26 mouse cellular contexts compared by ENCODE assay signal in the genomic region with DNA sequence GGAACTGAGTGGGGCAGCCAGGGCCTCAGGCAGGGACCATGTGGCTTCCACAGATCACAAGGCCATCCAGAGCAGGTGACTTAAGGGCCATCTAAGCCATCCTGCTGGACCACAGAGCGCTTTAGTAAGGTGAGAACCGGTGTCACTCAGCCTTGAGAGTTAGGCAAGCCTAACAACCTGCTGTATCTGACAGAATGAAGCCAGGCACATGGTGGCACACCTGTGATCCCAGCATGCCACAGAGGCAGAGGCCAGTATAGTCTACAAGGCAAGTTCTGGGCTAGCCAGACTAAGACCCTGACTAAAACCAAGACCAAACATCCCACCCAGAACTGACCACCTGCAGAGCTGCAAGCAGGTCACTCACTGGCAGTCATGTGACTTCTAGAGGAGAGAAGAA. TPM values are rescaled to one million over a fixed set of nuclear protein-coding genes. Genes with fewer than 3 reads are reported as not detected.
DNase-seq lines count a peak whose midpoint lies in the region; ATAC-seq and TF ChIP-seq lines count a peak whose summit lies in the region.
"Had no signal": no experiment of that assay in that cellular context is flagged by ENCODE, and none has a peak within 500 bp of the region (broad histone marks: within the 10 kb centered on the region; RNA-seq: fewer than 3 reads in every experiment).

No protein-coding gene starts in this region.

- H3K9me3 ChIP-seq in megakaryocyte, embryonic 14.5 days = no peaks in the 10 kb centered on the region
- H3K9me3 ChIP-seq: embryonic facial prominence, embryonic 13.5 days; forebrain, embryonic 12.5 days; heart, embryonic 10.5 days had no signal

- intact Hi-C loops in left cerebral cortex, postnatal 14 days (cut with DNase I) = no loop called here

- 26% methylated on average over 2 of the region's 2 CpGs for WGBS in cerebellum, adult 2 months

- peak; percentile 53 to 57 for DNase-seq in cerebellum, adult 2 months
- DNase-seq in cerebellum, adult 8-10 months = no peak
- peak; percentile 52 to 54 for DNase-seq in cerebellum, postnatal 25 days
- no peak for DNase-seq in kidney, postnatal 4 days
- no peak for DNase-seq in left cerebral cortex, postnatal 14 days (ENCODE audit: low spot score in 2 of 2)
- DNase-seq: adrenal gland, postnatal 14 days; forebrain, postnatal 0 days; gastrocnemius, postnatal 10 days; kidney, adult 9 months; kidney, postnatal 10 days; layer of hippocampus, adult 9-11 months; liver; lung, embryonic 14.5 days; lung, postnatal 14 days; midbrain, embryonic 14.5 days; thymus, postnatal 4 days had no signal

- no peak for ATAC-seq in megakaryocyte, adult 5-6 weeks (ENCODE audit: poor library complexity, severe bottlenecking)
- ATAC-seq: CD4-positive, CD25-positive, alpha-beta regulatory T cell, adult 4 months; forebrain, postnatal 0 days; intestine, postnatal 0 days had no signal

- TF ChIP-seq POLR2A in cerebellum, adult 2 months (IDR thresholded peaks at IDR 0.05; ENCODE audit: borderline replicate concordance, insufficient read depth, low read length) = no peak

- H3K36me3 ChIP-seq in megakaryocyte, embryonic 14.5 days (replicated peaks; ENCODE audit: low read length) = peaks cover 76% of the 10 kb centered on the region

- peaks cover 42% of the 10 kb centered on the region for H3K4me1 ChIP-seq in cerebellum, adult 2 months (ENCODE audit: control insufficient read depth, insufficient read depth, low read length)
- H3K4me1 ChIP-seq in megakaryocyte, embryonic 14.5 days = peaks cover 56% of the 10 kb centered on the region

- no peaks in the 10 kb centered on the region for H3K27me3 ChIP-seq in cerebellum, adult 2 months (ENCODE audit: control insufficient read depth, insufficient read depth, low read length)
- no peaks in the 10 kb centered on the region for H3K27me3 ChIP-seq in megakaryocyte, embryonic 14.5 days (replicated peaks)
- H3K27me3 ChIP-seq: embryonic facial prominence, embryonic 13.5 days; forebrain, embryonic 12.5 days had no signal

- no peak for TF ChIP-seq CTCF in cerebellum, adult 2 months (IDR thresholded peaks at IDR 0.05; ENCODE audit: borderline replicate concordance, insufficient read depth, low read depth, low read length)

- no peak overlapping the region for H3K4me3 ChIP-seq in cerebellum, adult 2 months (replicated peaks; ENCODE audit: insufficient read depth, low read depth, low read length)
- peak overlapping the region; percentile 13 for H3K4me3 ChIP-seq in megakaryocyte, embryonic 14.5 days (replicated peaks)
- H3K4me3 ChIP-seq: embryonic facial prominence, embryonic 13.5 days; forebrain, embryonic 12.5 days; heart, embryonic 10.5 days had no signal

- H3K27ac ChIP-seq in cerebellum, adult 2 months (ENCODE audit: insufficient read depth, low read length) = no peak overlapping the region
- H3K27ac ChIP-seq: embryonic facial prominence, embryonic 13.5 days; forebrain, embryonic 12.5 days; heart, embryonic 10.5 days; hindbrain, embryonic 14.5 days; liver, embryonic 14.5 days had no signal

RNA-seq across cellular contexts. Expression of a gene that starts 4.2 kb away (rescaled TPM):
- 81.1 and 88.2 TPM in 2 replicates for polyA plus RNA-seq in cerebellum, adult 2 months (2012; rRNA removed)
- 12.2 and 19.0 TPM in 2 replicates for polyA plus RNA-seq in megakaryocyte, embryonic 14.5 days (2012; ENCODE audit: insufficient read depth, low replicate concordance)
- total RNA-seq in megakaryocyte, adult 5-6 weeks (2015) = 11.3 and 11.4 TPM in 2 replicates
- total RNA-seq in megakaryocyte, adult 5-6 weeks (2017) = 19.9 and 25.3 TPM in 2 replicates
- 10 to 100 TPM; 37.0 to 38.7 TPM for total RNA-seq in left cerebral cortex, postnatal 14 days (2021)

RNA-seq across cellular contexts. Expression of a gene that starts 18.2 kb away (rescaled TPM):
- polyA plus RNA-seq in cerebellum, adult 2 months (2012; rRNA removed) = 2.3 and 2.5 TPM in 2 replicates
- 0.43 TPM in 1 of 2 replicates, not detected in the other for polyA plus RNA-seq in megakaryocyte, embryonic 14.5 days (2012; ENCODE audit: insufficient read depth, low replicate concordance)
- total RNA-seq in megakaryocyte, adult 5-6 weeks (2015) = not detected in 2 replicates
- total RNA-seq in megakaryocyte, adult 5-6 weeks (2017) = not detected in 2 replicates
- 1 to 10 TPM in 1 of 2 experiments, under 1 TPM in 1; 0.89 to 1.9 TPM for total RNA-seq in left cerebral cortex, postnatal 14 days (2021)
- total RNA-seq: monocyte, adult 5-6 weeks had no signal

RNA-seq across cellular contexts. Expression of a gene that starts 33.6 kb away (rescaled TPM):
- polyA plus RNA-seq in cerebellum, adult 2 months (2012; rRNA removed) = 99.5 and 99.6 TPM in 2 replicates
- 42.2 and 46.8 TPM in 2 replicates for polyA plus RNA-seq in megakaryocyte, embryonic 14.5 days (2012; ENCODE audit: insufficient read depth, low replicate concordance)
- 9.9 and 13.1 TPM in 2 replicates for total RNA-seq in megakaryocyte, adult 5-6 weeks (2015)
- total RNA-seq in megakaryocyte, adult 5-6 weeks (2017) = 7.7 and 11.3 TPM in 2 replicates
- total RNA-seq in left cerebral cortex, postnatal 14 days (2021) = 10 to 100 TPM; 55.4 to 61.5 TPM

RNA-seq across cellular contexts. Expression of a gene that starts 34.0 kb away (rescaled TPM):
- 66.8 and 66.9 TPM in 2 replicates for polyA plus RNA-seq in cerebellum, adult 2 months (2012; rRNA removed)
- 9.1 and 21.7 TPM in 2 replicates for polyA plus RNA-seq in megakaryocyte, embryonic 14.5 days (2012; ENCODE audit: insufficient read depth, low replicate concordance)
- total RNA-seq in megakaryocyte, adult 5-6 weeks (2015) = 88.2 and 94.6 TPM in 2 replicates
- total RNA-seq in megakaryocyte, adult 5-6 weeks (2017) = 90.2 and 100 TPM in 2 replicates
- total RNA-seq in left cerebral cortex, postnatal 14 days (2021) = 10 to 100 TPM; 67.4 to 68.9 TPM

Comparison
In these comparisons a context has a peak if more than half of its experiments do, and no peak if none do; other contexts are left out.
1. DNase-seq: peak in cerebellum, adult 2 months (2 of 2) and cerebellum, postnatal 25 days (2 of 2); none in cerebellum, adult 8-10 months (single experiment), kidney, postnatal 4 days (0 of 2) and left cerebral cortex, postnatal 14 days (0 of 2).